Mouse (Mus musculus) spleen, adult 2 months (tissue): ENCODE data around the gene Rngtt. TPM values are rescaled to one million over a fixed set of nuclear protein-coding genes. Genes with fewer than 3 reads are reported as not detected.
"Not testable (repeated sequence)": the region's sequence is repeated elsewhere in the genome, so short reads cannot be mapped to it uniquely, and the experiment has no call there.

Source experiments
- DNase-seq, 2 experiments: peaks; one replicate each; pipeline versions ENCODE4 v3.0.0 to v3.0.0-alpha.2; 2012 to 2021; ENCODE audit warnings: low spot score in 2 of 2, low read depth in 1 of 2
- H3K27ac ChIP-seq: fragments of 200-500 bp; 2 replicates; pipeline ENCODE4 v1.5.1; 2012; ENCODE audit warnings: low read length, inconsistent platforms; ENCODE audit not compliant: insufficient read depth
- H3K27me3 ChIP-seq: fragments of 200-500 bp; 2 replicates; pipeline ENCODE4 v1.6.1; 2012; ENCODE audit warnings: mild to moderate bottlenecking, moderate library complexity, low read length, inconsistent platforms; ENCODE audit not compliant: control insufficient read depth, insufficient read depth
- H3K36me3 ChIP-seq: fragments of 200-500 bp; 2 replicates; pipeline ENCODE4 v1.6.1; 2012; ENCODE audit warnings: mild to moderate bottlenecking, low read length, inconsistent platforms; ENCODE audit not compliant: control insufficient read depth, insufficient read depth
- H3K4me1 ChIP-seq: fragments of 200-500 bp; 2 replicates; pipeline ENCODE4 v1.6.1; 2011; ENCODE audit warnings: inconsistent platforms; ENCODE audit not compliant: control insufficient read depth, insufficient read depth, insufficient read length
- H3K4me3 ChIP-seq: fragments of 200-500 bp; 2 replicates; pipeline ENCODE4 v1.5.1; 2011; ENCODE audit warnings: mild to moderate bottlenecking, inconsistent platforms; ENCODE audit not compliant: insufficient read depth, insufficient read length; ENCODE audit errors: extremely low read depth
- CTCF ChIP-seq: fragments of 200-500 bp; IDR thresholded peaks from 2 replicates; pipeline ENCODE4 v1.5.1; 2011; ENCODE audit warnings: mild to moderate bottlenecking, inconsistent platforms; ENCODE audit not compliant: insufficient read depth, insufficient read length, insufficient replicate concordance; ENCODE audit errors: extremely low read depth
- POLR2A ChIP-seq: fragments of 200-500 bp; IDR thresholded peaks from 2 replicates; pipeline ENCODE4 v1.6.1; 2011; ENCODE audit warnings: low read depth, low read length, inconsistent platforms
- WGBS: fragments of 180-500 bp; shearing (Covaris S2); methylation state at CpG from one replicate; pipeline ENCODE4 v1.1.7; 2018; 5-methylcytosine and 5-hydroxymethylcytosine counted together
- polyA plus RNA-seq: library from polyadenylated mRNA; depleted of rRNA; stranded (reverse); fragments of >200 nt; gene quantifications from 2 replicates; pipeline ENCODE4 v1.2.3, GENCODE M21; 2012

Rngtt gene
- polyA plus RNA-seq, 1 experiment: 2.4 TPM

- no peak for DNase-seq
- no peak for TF ChIP-seq CTCF
- TF ChIP-seq POLR2A: no peak
- Histone ChIP-seq H3K27ac (no peak overlapping the region), H3K4me3 (no peak overlapping the region), H3K27me3 (no peaks in the 10 kb centered on the region), H3K4me1 (no peaks in the 10 kb centered on the region), H3K36me3 (peaks cover 2% of the 10 kb centered on the region; the same call in 1 of the 2 replicates)
- WGBS: 94% methylated on average over 3 of the region's 3 CpGs
These were observed 136.2 kb downstream of the Rngtt start for GRCm38 (mm10) chr4:33446265-33446664.

- WGBS: 86% methylated on average over 3 of the region's 3 CpGs
- no peaks in the 10 kb centered on the region for H3K27me3 ChIP-seq
- no peak overlapping the region for H3K27ac ChIP-seq
- DNase-seq: no peak
- H3K4me3 ChIP-seq: no peak overlapping the region
- H3K4me1 ChIP-seq: no peaks in the 10 kb centered on the region
- TF ChIP-seq CTCF (no peak), POLR2A (no peak)
- peaks cover 2% of the 10 kb centered on the region; the same call in 1 of the 2 replicates for H3K36me3 ChIP-seq
These were observed 136.8 kb downstream of the Rngtt start for GRCm38 (mm10) chr4:33446881-33447280.

GRCm38 (mm10) chr4:33450356-33450755 is 140.2 kb downstream of the Rngtt start:
- H3K4me3 ChIP-seq, H3K27ac ChIP-seq, DNase-seq, H3K4me1 ChIP-seq, H3K36me3 ChIP-seq, H3K27me3 ChIP-seq: not testable (repeated sequence)
- 85% methylated on average over 8 of the region's 8 CpGs for WGBS

- Histone ChIP-seq H3K4me1 (no peaks in the 10 kb centered on the region), H3K27ac (no peak overlapping the region), H3K27me3 (no peaks in the 10 kb centered on the region), H3K36me3 (no peaks in the 10 kb centered on the region), H3K4me3 (no peak overlapping the region)
- no peak for DNase-seq
- TF ChIP-seq POLR2A (no peak), CTCF (no peak)
- WGBS: 97% methylated on average over 3 of the region's 3 CpGs
These were observed 149.7 kb downstream of the Rngtt start for GRCm38 (mm10) chr4:33459851-33460250.

- Histone ChIP-seq H3K4me3 (no peak overlapping the region), H3K27me3 (no peaks in the 10 kb centered on the region), H3K36me3 (no peaks in the 10 kb centered on the region), H3K4me1 (no peaks in the 10 kb centered on the region), H3K27ac (no peak overlapping the region)
- WGBS: 94% methylated on average over 1 of the region's 1 CpGs
- no peak for DNase-seq
- no peak for TF ChIP-seq CTCF
- no peak for TF ChIP-seq POLR2A
These were observed 154.3 kb downstream of the Rngtt start for GRCm38 (mm10) chr4:33464432-33464831.

GRCm38 (mm10) chr4:33465871-33466270 is 155.8 kb downstream of the Rngtt start:
- no peaks in the 10 kb centered on the region for H3K27me3 ChIP-seq
- DNase-seq: no peak
- no peaks in the 10 kb centered on the region for H3K36me3 ChIP-seq
- no peaks in the 10 kb centered on the region for H3K4me1 ChIP-seq
- H3K4me3 ChIP-seq: no peak overlapping the region
- no peak overlapping the region; the same call in 1 of the 2 replicates for H3K27ac ChIP-seq
- TF ChIP-seq CTCF (no peak), POLR2A (no peak)
- 93% methylated on average over 3 of the region's 3 CpGs for WGBS

- no peak for TF ChIP-seq CTCF
- no peak for TF ChIP-seq POLR2A
- H3K36me3 ChIP-seq: no peaks in the 10 kb centered on the region
- H3K27me3 ChIP-seq: no peaks in the 10 kb centered on the region
- DNase-seq: no peak
- no peak overlapping the region for H3K4me3 ChIP-seq
- no peak overlapping the region for H3K27ac ChIP-seq
- 73% methylated on average over 2 of the region's 2 CpGs for WGBS
- H3K4me1 ChIP-seq: no peaks in the 10 kb centered on the region
These were observed 156.9 kb downstream of the Rngtt start for GRCm38 (mm10) chr4:33466970-33467399.
